Mouse (Mus musculus) heart, embryonic 14.5 days (tissue): ENCODE results near the gene Ubac2. TPM values are rescaled to one million over a fixed set of nuclear protein-coding genes. Genes with fewer than 3 reads are reported as not detected.
A peak's percentile ranks its signal among the peaks of the same experiment; 100 is the strongest.

Source experiments
- ATAC-seq: fragments of 200-750 bp; cut with Nextera tagmentation; 2 replicates; pipeline ENCODE4 v1.8.0; 2017; ENCODE audit warnings: low read depth, moderate TSS enrichment; ENCODE audit not compliant: insufficient number of reproducible peaks, insufficient read depth, low FRiP score
- H3K27ac ChIP-seq, 2 experiments: fragments of 200-500 bp in 1 of 2; fragments of 300-500 bp in 1 of 2; sonication (generic) in 1 of 2; replicated peaks in 1 of 2; 2 replicates each; pipeline ENCODE4 v1.5.1; 2012 to 2014; ENCODE audit warnings: low read depth in 2 of 2, low read length in 2 of 2, control low read depth in 1 of 2, mild to moderate bottlenecking in 1 of 2, mixed read lengths in 1 of 2; ENCODE audit not compliant: control insufficient read depth in 1 of 2, insufficient read depth in 1 of 2
- H3K27me3 ChIP-seq: fragments of 300-500 bp; sonication (generic); 2 replicates; pipeline ENCODE4 v1.6.1; 2014; ENCODE audit warnings: mild to moderate bottlenecking, low read length, control low read depth; ENCODE audit not compliant: control insufficient read depth, insufficient read depth
- H3K36me3 ChIP-seq: fragments of 300-500 bp; sonication (generic); 2 replicates; pipeline ENCODE4 v1.6.1; 2014; ENCODE audit warnings: mild to moderate bottlenecking, control low read depth, low read length, mixed read lengths; ENCODE audit not compliant: control insufficient read depth, insufficient read depth
- H3K4me1 ChIP-seq, 2 experiments: fragments of 200-500 bp in 1 of 2; fragments of 300-500 bp in 1 of 2; sonication (generic) in 1 of 2; 2 replicates each; pipeline ENCODE4 v1.6.1; 2012 to 2014; ENCODE audit warnings: low read length in 2 of 2, control low read depth in 1 of 2, mixed read lengths in 1 of 2; ENCODE audit not compliant: control insufficient read depth in 2 of 2, insufficient read depth in 2 of 2
- H3K4me2 ChIP-seq: fragments of 300-500 bp; sonication (generic); 2 replicates; pipeline ENCODE4 v1.6.1; 2014; ENCODE audit warnings: mild to moderate bottlenecking, low read length
- H3K4me3 ChIP-seq, 2 experiments: fragments of 200-500 bp in 1 of 2; fragments of 300-500 bp in 1 of 2; sonication (generic) in 1 of 2; 2 replicates each; pipeline ENCODE4 v1.5.1; 2012 to 2014; ENCODE audit warnings: low read length in 2 of 2, mild to moderate bottlenecking in 2 of 2, control low read depth in 1 of 2, low read depth in 1 of 2, moderate library complexity in 1 of 2; ENCODE audit not compliant: control insufficient read depth in 1 of 2, insufficient read depth in 1 of 2
- H3K9ac ChIP-seq: fragments of 300-500 bp; sonication (generic); 2 replicates; pipeline ENCODE4 v1.6.1; 2014; ENCODE audit warnings: mild to moderate bottlenecking, low read length
- H3K9me3 ChIP-seq: fragments of 300-500 bp; sonication (generic); 2 replicates; pipeline ENCODE4 v1.6.1; 2016; ENCODE audit warnings: low read length, control low read depth; ENCODE audit not compliant: control insufficient read depth
- WGBS: fragments of 180-500 bp; shearing (Covaris S2); extraction: QIAGEN DNeasy Blood & Tissue Kit; methylation state at CpG from one replicate; pipeline ENCODE4 v1.1.7; 2014; 5-methylcytosine and 5-hydroxymethylcytosine counted together
- polyA plus RNA-seq: library from polyadenylated mRNA; unstranded; fragments of >200 nt; fragmentation: Nextera tagmentation; extraction: Ambion mirVana; gene quantifications from 2 replicates; pipeline ENCODE4 v1.2.1, GENCODE M21; 2014

The Ubac2 gene
- polyA plus RNA-seq, 1 experiment from 2014 or later = 56.3 TPM

DNA sequence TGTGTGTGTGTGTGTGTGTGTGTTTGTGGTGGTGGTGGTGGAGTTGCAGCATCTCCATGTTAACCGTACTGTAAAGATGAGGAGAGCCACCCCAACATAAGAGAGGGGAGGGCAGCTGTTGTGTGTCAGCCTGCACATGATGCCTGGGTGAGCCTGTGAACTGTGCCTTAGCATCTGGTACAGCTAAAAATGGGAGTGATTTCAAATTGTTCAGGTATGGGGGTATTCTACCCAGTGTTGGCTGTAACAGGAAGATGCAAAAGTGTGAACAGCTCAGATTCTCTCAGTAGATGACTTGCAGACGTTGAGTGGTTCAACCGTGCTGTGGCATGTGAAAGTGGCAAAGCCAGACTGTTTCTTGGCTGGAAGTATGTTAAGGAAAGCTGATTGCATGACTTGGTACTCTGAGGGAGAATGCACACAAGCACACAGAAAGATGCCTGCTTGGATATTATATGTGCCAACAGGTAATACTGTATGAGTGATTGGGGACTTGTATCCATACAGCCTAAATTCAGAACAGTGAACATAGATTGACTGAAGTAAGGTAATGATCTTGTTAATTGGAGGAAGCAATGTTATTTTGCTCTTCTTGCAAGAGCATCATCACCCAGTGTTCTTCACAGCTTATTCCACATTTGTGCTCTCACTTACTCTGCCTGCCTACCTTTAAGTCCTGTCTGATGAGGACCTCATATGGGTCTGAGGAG is 79.8 kb downstream of the Ubac2 start:
- 70% methylated on average over 3 of the region's 3 CpGs for WGBS
- Histone ChIP-seq H3K4me2 (no peak overlapping the region), H3K4me1 (peaks cover 16 to 32% of the 10 kb centered on the region in 2 experiments), H3K36me3 (no peaks in the 10 kb centered on the region), H3K9me3 (no peaks in the 10 kb centered on the region), H3K27me3 (no peaks in the 10 kb centered on the region), H3K4me3 (no peak overlapping the region), H3K27ac (no peak overlapping the region), H3K9ac (no peak overlapping the region)
- no peak for ATAC-seq

DNA sequence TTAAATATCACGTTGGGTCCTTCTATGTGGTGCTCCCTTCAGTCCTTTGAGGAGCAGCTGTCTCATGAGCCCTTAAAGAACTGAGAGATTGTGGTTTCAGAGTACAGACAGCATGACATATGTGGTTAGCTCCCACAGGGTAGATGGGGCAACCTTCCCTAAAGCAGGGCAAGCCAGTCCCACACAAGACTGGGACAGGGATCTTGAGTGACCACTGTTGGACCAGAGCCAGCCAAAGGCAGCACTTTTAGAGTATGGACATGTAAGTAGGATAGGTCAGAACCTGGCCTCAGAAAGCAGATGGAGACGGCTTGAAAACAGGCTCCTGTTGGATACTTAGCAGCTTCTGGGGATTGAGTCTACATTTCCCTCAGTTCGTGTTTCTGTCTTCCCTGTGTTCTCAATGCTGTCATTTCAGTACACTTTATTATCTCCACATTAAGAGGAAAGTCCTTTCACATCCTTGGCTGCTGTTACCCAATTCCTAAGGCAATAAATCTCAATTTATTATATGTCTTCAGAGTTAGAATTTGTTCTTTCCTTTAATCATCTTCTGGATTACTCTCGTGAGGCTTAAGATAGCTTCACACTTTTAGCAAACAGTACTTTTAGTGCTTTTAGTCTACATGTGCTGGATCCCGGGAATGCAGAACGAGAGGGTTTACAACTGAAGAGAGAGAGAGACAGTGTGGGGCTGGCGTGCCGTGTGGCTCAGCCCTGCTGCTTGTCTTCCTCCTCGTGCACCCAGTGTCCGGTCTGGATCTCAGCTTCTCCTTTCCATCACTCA is 80.5 kb downstream of the Ubac2 start:
- Histone ChIP-seq H3K4me1 (peaks cover 18 to 39% of the 10 kb centered on the region in 2 experiments), H3K9me3 (no peaks in the 10 kb centered on the region), H3K9ac (no peak overlapping the region), H3K27me3 (no peaks in the 10 kb centered on the region), H3K36me3 (no peaks in the 10 kb centered on the region), H3K4me2 (no peak overlapping the region), H3K27ac (no peak overlapping the region), H3K4me3 (no peak overlapping the region)
- whole genome bisulfite sequencing = 81% methylated on average over 10 of the region's 10 CpGs
- no peak for ATAC-seq

DNA sequence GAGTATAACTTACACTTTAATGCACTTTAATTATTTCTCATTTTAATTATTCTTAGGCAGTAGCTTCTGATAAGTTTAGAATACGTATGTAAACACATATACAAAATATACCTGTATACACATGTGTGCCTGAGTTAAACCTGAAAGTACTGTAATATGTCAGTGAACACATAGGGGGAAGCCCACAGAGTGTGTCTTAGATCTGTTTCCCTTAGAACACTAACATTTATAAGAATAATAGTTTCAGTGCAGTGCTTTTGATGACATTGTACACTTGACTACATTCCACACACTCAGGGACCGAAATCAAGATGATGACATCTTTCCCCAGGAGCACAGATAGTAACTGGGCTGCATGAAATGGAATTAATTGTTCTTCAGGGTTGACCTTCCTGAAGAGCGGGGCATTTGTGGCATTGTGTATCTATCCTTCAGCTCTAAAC is 81.1 kb downstream of the Ubac2 start:
- H3K27ac ChIP-seq = no peak overlapping the region
- H3K9ac ChIP-seq = no peak overlapping the region
- H3K4me3 ChIP-seq = no peak overlapping the region
- 89% methylated on average over 3 of the region's 3 CpGs for WGBS
- no peaks in the 10 kb centered on the region for H3K9me3 ChIP-seq
- peaks cover 17 to 39% of the 10 kb centered on the region in 2 experiments for H3K4me1 ChIP-seq
- no peaks in the 10 kb centered on the region for H3K27me3 ChIP-seq
- no peak for ATAC-seq
- H3K36me3 ChIP-seq = no peaks in the 10 kb centered on the region
- no peak overlapping the region for H3K4me2 ChIP-seq

DNA sequence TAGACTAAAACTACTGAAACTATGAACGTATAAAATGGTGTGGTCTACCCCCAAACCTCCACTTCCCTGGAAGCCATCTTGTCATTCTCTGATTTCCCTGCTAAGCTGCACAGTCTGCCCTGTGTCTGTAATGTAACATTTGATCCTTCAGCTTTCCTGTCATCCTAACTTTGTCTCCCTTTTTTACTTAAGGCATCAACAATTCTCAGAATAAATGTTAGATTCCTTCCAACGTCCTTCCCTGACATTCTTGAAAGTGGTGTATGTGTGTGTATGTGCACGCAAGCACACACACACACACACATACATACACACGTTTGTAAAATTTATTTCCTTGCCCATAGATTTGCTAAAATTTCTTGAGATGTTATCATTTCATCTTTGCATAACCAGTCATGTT is 81.6 kb downstream of the Ubac2 start:
- Histone ChIP-seq H3K4me3 (no peak overlapping the region), H3K36me3 (no peaks in the 10 kb centered on the region), H3K27me3 (no peaks in the 10 kb centered on the region), H3K4me2 (no peak overlapping the region), H3K4me1 (peaks cover 17 to 44% of the 10 kb centered on the region in 2 experiments), H3K9ac (no peak overlapping the region), H3K9me3 (no peaks in the 10 kb centered on the region), H3K27ac (no peak overlapping the region)
- 90% methylated on average over 4 of the region's 4 CpGs for WGBS
- no peak for ATAC-seq

DNA sequence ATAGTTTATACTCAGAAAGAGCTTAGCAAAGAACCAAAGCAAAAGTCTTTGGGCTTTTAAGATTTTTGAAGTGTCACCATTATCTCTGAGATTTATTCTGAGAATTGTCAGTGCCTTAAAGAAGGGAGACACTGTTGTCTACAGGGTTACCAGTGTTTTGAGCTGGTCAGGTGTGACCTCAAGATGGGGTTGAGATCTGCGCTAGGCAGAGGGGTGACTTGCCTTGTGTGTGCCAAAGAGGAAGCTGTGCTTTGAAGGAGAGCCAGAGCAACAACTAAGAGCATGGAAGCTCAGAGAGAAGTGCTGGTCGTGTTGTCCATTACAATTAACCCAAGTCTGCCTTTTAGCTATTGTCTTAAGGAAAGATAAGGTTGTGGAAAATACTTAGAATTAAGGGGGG is 82.1 kb downstream of the Ubac2 start:
- H3K27ac ChIP-seq = no peak overlapping the region
- H3K27me3 ChIP-seq = no peaks in the 10 kb centered on the region
- no peak for ATAC-seq
- H3K9ac ChIP-seq = no peak overlapping the region
- peaks cover 17 to 47% of the 10 kb centered on the region in 2 experiments for H3K4me1 ChIP-seq
- peak overlapping the region; percentile 49; the same call in 1 of the 2 replicates for H3K4me2 ChIP-seq
- 78% methylated on average over 2 of the region's 2 CpGs for WGBS
- no peaks in the 10 kb centered on the region for H3K9me3 ChIP-seq
- H3K36me3 ChIP-seq = no peaks in the 10 kb centered on the region
- no peak overlapping the region for H3K4me3 ChIP-seq

DNA sequence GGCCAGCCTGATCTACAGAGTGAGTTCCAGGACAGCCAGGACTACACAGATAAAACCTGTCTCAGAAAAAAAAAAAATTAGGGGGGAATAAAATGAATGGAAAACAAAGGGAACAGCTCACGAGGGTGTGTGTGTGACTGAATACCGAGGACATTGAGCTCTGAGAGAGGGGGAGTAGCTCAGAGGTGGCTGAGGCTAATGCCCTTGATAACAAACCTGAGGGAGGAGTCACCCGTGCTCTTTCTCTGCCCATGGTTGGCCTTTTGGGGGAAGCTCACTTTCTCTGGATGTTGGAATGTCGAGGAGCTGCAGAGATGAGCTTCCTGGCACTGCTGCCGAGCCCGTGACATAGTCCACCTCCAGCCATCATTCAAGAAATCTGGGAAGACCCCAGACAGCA is 82.6 kb downstream of the Ubac2 start:
- H3K9ac ChIP-seq = peak overlapping the region; percentile 41; the same call in 1 of the 2 replicates
- H3K9me3 ChIP-seq = no peaks in the 10 kb centered on the region
- peak overlapping the region; percentile 11 to 67; a peak in 2 of 4 replicates for H3K27ac ChIP-seq
- WGBS = 21% methylated on average over 6 of the region's 6 CpGs
- H3K4me2 ChIP-seq = peak overlapping the region; percentile 49
- H3K4me3 ChIP-seq = no peak overlapping the region
- H3K36me3 ChIP-seq = no peaks in the 10 kb centered on the region
- no peaks in the 10 kb centered on the region for H3K27me3 ChIP-seq
- H3K4me1 ChIP-seq = peaks cover 19 to 48% of the 10 kb centered on the region in 2 experiments
- no peak for ATAC-seq

DNA sequence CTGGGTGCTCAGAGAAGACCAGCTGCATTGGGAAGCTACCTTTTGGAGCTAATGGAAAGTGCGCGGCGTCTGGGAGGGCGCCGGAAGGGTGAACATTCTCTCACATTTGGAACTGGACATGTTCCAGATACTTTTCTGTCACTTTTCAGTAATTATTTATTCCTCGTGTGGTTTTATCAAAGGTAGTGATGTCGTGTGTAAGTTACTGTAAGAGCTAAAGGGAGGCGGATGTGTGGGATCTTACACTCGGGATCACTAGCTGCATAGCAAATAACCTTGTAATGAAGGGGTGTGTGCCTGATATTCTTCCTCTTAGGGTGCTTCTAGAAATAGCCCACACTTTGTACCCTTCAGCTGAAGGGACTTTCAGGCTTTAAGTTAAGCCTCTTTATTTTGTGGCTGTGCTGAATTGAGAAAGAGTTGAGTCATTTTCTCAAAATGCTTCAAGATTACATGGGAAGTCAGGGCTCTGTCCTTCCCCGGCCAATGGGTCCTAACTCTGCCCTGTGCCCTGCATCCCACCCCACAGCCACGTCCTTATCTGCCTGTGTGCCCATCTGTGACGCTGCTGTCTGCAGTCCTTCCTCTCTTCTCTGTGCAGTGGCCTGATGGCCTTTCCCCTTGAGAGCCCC is 83.2 kb downstream of the Ubac2 start:
- Histone ChIP-seq H3K4me2 (peak overlapping the region; percentile 49), H3K27me3 (no peaks in the 10 kb centered on the region), H3K9me3 (no peaks in the 10 kb centered on the region), H3K4me3 (no peak overlapping the region), H3K27ac (peak overlapping the region; percentile 15 to 67), H3K36me3 (no peaks in the 10 kb centered on the region), H3K9ac (peak overlapping the region; percentile 41; the same call in 1 of the 2 replicates), H3K4me1 (peaks cover 19 to 48% of the 10 kb centered on the region in 2 experiments)
- WGBS = 44% methylated on average over 12 of the region's 12 CpGs
- no peak for ATAC-seq
